Mouse (Mus musculus): ENCODE data around the gene Ppargc1a.

DNA sequence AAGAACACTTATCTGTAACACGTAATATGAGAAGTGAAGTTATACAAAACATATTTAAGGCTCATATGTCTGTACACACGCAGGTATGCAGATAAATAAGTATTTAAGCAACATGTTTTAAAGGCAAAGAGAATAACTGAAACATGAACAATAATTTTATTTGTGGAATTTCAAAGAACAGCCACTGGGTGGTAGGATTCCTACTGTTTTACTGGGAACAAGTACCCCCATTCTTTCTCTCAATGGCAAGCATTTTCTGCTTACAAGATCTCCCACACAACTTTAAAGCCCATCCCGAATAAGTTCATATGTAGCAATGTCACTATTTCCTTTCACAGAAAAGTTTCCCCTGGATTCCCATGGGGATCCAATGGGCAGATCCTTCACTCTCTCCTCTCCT, 46.7 kb downstream of the Ppargc1a start:
- no peak for TF ChIP-seq MYC (IDR thresholded peaks at IDR 0.05; ENCODE audit: low read depth, low read length)
- no peak for TF ChIP-seq UBTF (IDR thresholded peaks at IDR 0.05; ENCODE audit: low read depth, low read length)

All from CH12.LX (cell line).